Mouse (Mus musculus): ENCODE data around the gene Gm4303. TPM values are rescaled to one million over a fixed set of nuclear protein-coding genes. Genes with fewer than 3 reads are reported as not detected.

The Gm4303 gene
- not detected for polyA plus RNA-seq (2017; shearing (Covaris generic))

GRCm38 (mm10) chr10:100345672-100346071 lies at the start of gene Gm4303:
TSS of gene Gm4303 (plus strand) at chr10:100345972.

GRCm38 (mm10) chr10:100335376-100335775 lies 10.4 kb upstream of the Gm4303 start, which contains the start of gene Gm4301:
TSS of gene Gm4301 (plus strand) at chr10:100335676.

GRCm38 (mm10) chr10:100340536-100340935 lies 5.2 kb upstream of the Gm4303 start, which contains the start of gene Gm4302:
TSS of gene Gm4302 (plus strand) at chr10:100340836.

GRCm38 (mm10) chr10:100350793-100351192 lies 5.0 kb downstream of the Gm4303 start, which contains the start of gene Gm4305:
TSS of gene Gm4305 (plus strand) at chr10:100351093.

GRCm38 (mm10) chr10:100361038-100361437 lies 15.3 kb downstream of the Gm4303 start, which contains the start of gene Gm4307:
TSS of gene Gm4307 (plus strand) at chr10:100361338.

GRCm38 (mm10) chr10:100382460-100382859 lies 36.7 kb downstream of the Gm4303 start, which contains the start of gene Gm4312:
TSS of gene Gm4312 (minus strand) at chr10:100382560.

Other genes starting within 250 kb of the Gm4303 start
- gene Gm4301, start 10.3 kb upstream of the Gm4303 start, polyA plus RNA-seq (2017; shearing (Covaris generic)), result 0.82 TPM
- gene Gm4302, start 5.1 kb upstream of the Gm4303 start, polyA plus RNA-seq (2017; shearing (Covaris generic)), result 0.61 TPM
- not detected for gene Gm4305, start 5.1 kb downstream of the Gm4303 start, polyA plus RNA-seq (2017; shearing (Covaris generic))
- gene Gm4307, start 15.4 kb downstream of the Gm4303 start, polyA plus RNA-seq (2017; shearing (Covaris generic)), result not detected
- gene Gm4312, start 36.6 kb downstream of the Gm4303 start, polyA plus RNA-seq (2017; shearing (Covaris generic)), result 0.82 TPM
- 3.2 TPM for gene Tmtc3, start 141.4 kb downstream of the Gm4303 start, polyA plus RNA-seq (2017; shearing (Covaris generic))
- gene Cep290, start 141.6 kb downstream of the Gm4303 start, polyA plus RNA-seq (2017; shearing (Covaris generic)), result 3.0 TPM
- gene 4930430F08Rik, start 244.5 kb downstream of the Gm4303 start, polyA plus RNA-seq (2017; shearing (Covaris generic)), result 7.2 TPM
- 0.37 TPM for gene 1700017N19Rik, start 244.5 kb downstream of the Gm4303 start, polyA plus RNA-seq (2017; shearing (Covaris generic))

Data from effector memory CD4-positive, alpha-beta T cell, adult 7 months (primary cell).